Mouse (Mus musculus) limb, embryonic 15.5 days (tissue): ENCODE results near the gene Csdc2. TPM values are rescaled to one million over a fixed set of nuclear protein-coding genes. Genes with fewer than 3 reads are reported as not detected.
A peak's percentile ranks its signal among the peaks of the same experiment; 100 is the strongest.
"Not testable (repeated sequence)": the region's sequence is repeated elsewhere in the genome, so short reads cannot be mapped to it uniquely, and the experiment has no call there.

ENCODE experiments used
- ATAC-seq: fragments of 200-750 bp; cut with Nextera tagmentation; 2 replicates; pipeline ENCODE4 v1.8.0; 2017; ENCODE audit warnings: low read depth, moderate TSS enrichment; ENCODE audit not compliant: insufficient number of reproducible peaks, low FRiP score, low TSS enrichment
- H3K27ac ChIP-seq: fragments of 300-500 bp; sonication (generic); 2 replicates; pipeline ENCODE4 v1.5.1; 2015; ENCODE audit warnings: moderate library complexity, mild to moderate bottlenecking, inconsistent platforms
- H3K27me3 ChIP-seq: fragments of 300-500 bp; sonication (generic); 2 replicates; pipeline ENCODE4 v1.6.1; 2015; ENCODE audit warnings: inconsistent platforms
- H3K36me3 ChIP-seq: fragments of 300-500 bp; sonication (generic); 2 replicates; pipeline ENCODE4 v1.6.1; 2015; ENCODE audit warnings: inconsistent platforms
- H3K4me1 ChIP-seq: fragments of 300-500 bp; sonication (generic); 2 replicates; pipeline ENCODE4 v1.6.1; 2015; ENCODE audit warnings: inconsistent platforms
- H3K4me2 ChIP-seq: fragments of 300-500 bp; sonication (generic); 2 replicates; pipeline ENCODE4 v1.6.1; 2015; ENCODE audit warnings: mild to moderate bottlenecking, inconsistent platforms
- H3K4me3 ChIP-seq: fragments of 300-500 bp; sonication (generic); 2 replicates; pipeline ENCODE4 v1.5.1; 2015; ENCODE audit warnings: mild to moderate bottlenecking, inconsistent platforms
- H3K9ac ChIP-seq: fragments of 300-500 bp; sonication (generic); 2 replicates; pipeline ENCODE4 v1.6.1; 2015; ENCODE audit warnings: inconsistent platforms
- H3K9me3 ChIP-seq: fragments of 300-500 bp; sonication (generic); 2 replicates; pipeline ENCODE4 v1.6.1; 2016; ENCODE audit warnings: inconsistent platforms
- WGBS: fragments of 180-500 bp; shearing (Covaris S2); methylation state at CpG from one replicate; pipeline ENCODE4 v1.1.7; 2015; 5-methylcytosine and 5-hydroxymethylcytosine counted together
- polyA plus RNA-seq: library from polyadenylated mRNA; unstranded; fragments of >200 nt; fragmentation: Nextera tagmentation; extraction: Ambion mirVana; gene quantifications from 2 replicates; pipeline ENCODE4 v1.2.1, GENCODE M21; 2015

The Csdc2 gene
- polyA plus RNA-seq, 1 experiment from 2014 or later = 14.0 TPM

GRCm38 (mm10) chr15:81958906-81959305 lies 22.3 kb downstream of the Csdc2 start:
- ATAC-seq = no peak
- no peak overlapping the region for H3K4me2 ChIP-seq
- no peak overlapping the region for H3K27ac ChIP-seq
- H3K4me3 ChIP-seq = no peak overlapping the region
- peaks cover 15% of the 10 kb centered on the region for H3K36me3 ChIP-seq
- WGBS = 83% methylated on average over 3 of the region's 3 CpGs
- no peaks in the 10 kb centered on the region for H3K9me3 ChIP-seq
- H3K4me1 ChIP-seq = peaks cover 9% of the 10 kb centered on the region
- no peaks in the 10 kb centered on the region for H3K27me3 ChIP-seq
- no peak overlapping the region for H3K9ac ChIP-seq

GRCm38 (mm10) chr15:81960171-81961077 lies 23.9 kb downstream of the Csdc2 start, which contains the start of gene Pmm1:
Gene Pmm1, minus strand, starts transcription at chr15:81960930.
- Histone ChIP-seq H3K4me1 (peaks cover 9% of the 10 kb centered on the region), H3K9ac (peak within 1 kb of the TSS; percentile 72), H3K27me3 (no peaks in the 10 kb centered on the region), H3K4me2 (peak within 1 kb of the TSS; percentile 99), H3K4me3 (peak within 1 kb of the TSS; percentile 73), H3K9me3 (no peaks in the 10 kb centered on the region), H3K27ac (peak within 1 kb of the TSS; percentile 89), H3K36me3 (peaks cover 2% of the 10 kb centered on the region; the same call in 1 of the 2 replicates)
- WGBS = under 1% methylated on average over 75 of the region's 77 CpGs
- peak; percentile 95 for ATAC-seq

- H3K36me3 ChIP-seq = no peaks in the 10 kb centered on the region; the same call in 1 of the 2 replicates
- H3K4me3 ChIP-seq = peak overlapping the region; percentile 73
- H3K4me2 ChIP-seq = peak overlapping the region; percentile 99
- no peak for ATAC-seq
- H3K27ac ChIP-seq = no peak overlapping the region; the same call in 1 of the 2 replicates
- 2% methylated on average over 7 of the region's 8 CpGs for WGBS
- H3K9ac ChIP-seq = no peak overlapping the region
- peaks cover 9% of the 10 kb centered on the region for H3K4me1 ChIP-seq
- no peaks in the 10 kb centered on the region for H3K27me3 ChIP-seq
- no peaks in the 10 kb centered on the region for H3K9me3 ChIP-seq
Observed at GRCm38 (mm10) chr15:81961078-81961451, 24.5 kb downstream of the Csdc2 start.

- H3K9me3 ChIP-seq = no peaks in the 10 kb centered on the region
- no peak for ATAC-seq
- no peak overlapping the region for H3K4me2 ChIP-seq
- no peaks in the 10 kb centered on the region for H3K27me3 ChIP-seq
- no peak overlapping the region for H3K27ac ChIP-seq
- H3K4me3 ChIP-seq = no peak overlapping the region
- 29% methylated on average over 1 of the region's 1 CpGs for WGBS
- H3K9ac ChIP-seq = no peak overlapping the region
- peaks cover 9% of the 10 kb centered on the region for H3K4me1 ChIP-seq
- no peaks in the 10 kb centered on the region for H3K36me3 ChIP-seq
Observed at GRCm38 (mm10) chr15:81964262-81964661, 27.7 kb downstream of the Csdc2 start.

- Histone ChIP-seq H3K4me1 (peaks cover 4% of the 10 kb centered on the region; the same call in 1 of the 2 replicates), H3K36me3 (no peaks in the 10 kb centered on the region), H3K27ac (no peak overlapping the region), H3K4me3 (no peak overlapping the region), H3K4me2 (no peak overlapping the region), H3K27me3 (no peaks in the 10 kb centered on the region), H3K9ac (no peak overlapping the region), H3K9me3 (no peaks in the 10 kb centered on the region)
- ATAC-seq = no peak
- WGBS = 64% methylated on average over 4 of the region's 4 CpGs
Observed at GRCm38 (mm10) chr15:81964980-81965545, 28.5 kb downstream of the Csdc2 start.

GRCm38 (mm10) chr15:81966062-81966829 lies 29.7 kb downstream of the Csdc2 start:
- H3K27ac ChIP-seq = no peak overlapping the region
- H3K4me3 ChIP-seq = no peak overlapping the region
- no peaks in the 10 kb centered on the region for H3K9me3 ChIP-seq
- no peak overlapping the region for H3K9ac ChIP-seq
- H3K27me3 ChIP-seq = no peaks in the 10 kb centered on the region
- 83% methylated on average over 12 of the region's 14 CpGs for WGBS
- H3K4me2 ChIP-seq = no peak overlapping the region
- no peaks in the 10 kb centered on the region for H3K4me1 ChIP-seq
- no peaks in the 10 kb centered on the region for H3K36me3 ChIP-seq
- ATAC-seq = no peak

GRCm38 (mm10) chr15:81967821-81968220 lies 31.3 kb downstream of the Csdc2 start:
- Histone ChIP-seq H3K27me3 (no peaks in the 10 kb centered on the region), H3K4me1 (no peaks in the 10 kb centered on the region), H3K4me3 (no peak overlapping the region), H3K4me2 (no peak overlapping the region), H3K9ac (no peak overlapping the region), H3K27ac (no peak overlapping the region), H3K9me3 (peaks cover 5% of the 10 kb centered on the region; the same call in 1 of the 2 replicates), H3K36me3 (no peaks in the 10 kb centered on the region)
- ATAC-seq = no peak
- 88% methylated on average over 5 of the region's 5 CpGs for WGBS

GRCm38 (mm10) chr15:81968447-81968846 lies 31.9 kb downstream of the Csdc2 start:
- Histone ChIP-seq H3K4me3 (no peak overlapping the region), H3K9ac (no peak overlapping the region), H3K4me1 (no peaks in the 10 kb centered on the region), H3K27ac (no peak overlapping the region), H3K9me3 (peaks cover 5% of the 10 kb centered on the region; the same call in 1 of the 2 replicates), H3K4me2 (no peak overlapping the region), H3K27me3 (no peaks in the 10 kb centered on the region), H3K36me3 (no peaks in the 10 kb centered on the region)
- no peak for ATAC-seq
- 50% methylated on average over 2 of the region's 2 CpGs for WGBS

GRCm38 (mm10) chr15:81969173-81969572 lies 32.6 kb downstream of the Csdc2 start:
- Histone ChIP-seq H3K4me1 (no peaks in the 10 kb centered on the region), H3K27me3 (no peaks in the 10 kb centered on the region), H3K27ac (peak overlapping the region; percentile 40; the same call in 1 of the 2 replicates), H3K9ac (no peak overlapping the region), H3K36me3 (no peaks in the 10 kb centered on the region), H3K4me3 (no peak overlapping the region), H3K4me2 (no peak overlapping the region), H3K9me3 (peaks cover 5% of the 10 kb centered on the region; the same call in 1 of the 2 replicates)
- WGBS = 41% methylated on average over 7 of the region's 7 CpGs
- no peak for ATAC-seq

- not testable (repeated sequence) for H3K4me3 ChIP-seq, H3K27ac ChIP-seq, H3K4me1 ChIP-seq, ATAC-seq, H3K9me3 ChIP-seq, H3K4me2 ChIP-seq, H3K9ac ChIP-seq, H3K36me3 ChIP-seq, H3K27me3 ChIP-seq
- 75% methylated on average over 6 of the region's 6 CpGs for WGBS
Observed at GRCm38 (mm10) chr15:81969635-81970034, 33.1 kb downstream of the Csdc2 start.

- H3K9ac ChIP-seq, H3K4me3 ChIP-seq, H3K4me1 ChIP-seq, H3K4me2 ChIP-seq, H3K27me3 ChIP-seq, H3K27ac ChIP-seq, H3K36me3 ChIP-seq, ATAC-seq, H3K9me3 ChIP-seq: not testable (repeated sequence)
- 92% methylated on average over 4 of the region's 4 CpGs for WGBS
Observed at GRCm38 (mm10) chr15:81970498-81970897, 33.9 kb downstream of the Csdc2 start.
